Mouse (Mus musculus) erythroblast, embryonic 14.5 days (primary cell): ENCODE results near the gene Adap2.

ENCODE experiments used
- GATA1 ChIP-seq: IDR thresholded peaks from 2 replicates; pipeline ENCODE4 v1.6.1; 2012; ENCODE audit warnings: low read length, inconsistent platforms, mixed read lengths
- TAL1 ChIP-seq: IDR thresholded peaks from 3 replicates; pipeline ENCODE4 v1.6.1; 2012; ENCODE audit warnings: low read length, inconsistent platforms, mixed read lengths

GRCm38 (mm10) chr11:80208465-80208859, 54.6 kb downstream of the Adap2 start:
- TF ChIP-seq TAL1, result no peak
- no peak for TF ChIP-seq GATA1
